Mouse (Mus musculus) thymus, adult 2 months (tissue): ENCODE results near the gene Rlbp1.

ENCODE experiments used
- CTCF ChIP-seq: fragments of 200-500 bp; IDR thresholded peaks from 2 replicates; pipeline ENCODE4 v1.5.1; 2012; ENCODE audit warnings: mild to moderate bottlenecking, control low read depth, low read length, moderate library complexity, borderline replicate concordance; ENCODE audit not compliant: control insufficient read depth, poor library complexity, insufficient read depth; ENCODE audit errors: extremely low read depth
- POLR2A ChIP-seq: fragments of 200-500 bp; IDR thresholded peaks from 2 replicates; pipeline ENCODE4 v1.6.1; 2012; ENCODE audit warnings: mild to moderate bottlenecking, low read length, control low read depth, moderate library complexity; ENCODE audit not compliant: control insufficient read depth, poor library complexity, insufficient read depth; ENCODE audit errors: extremely low read depth

- TF ChIP-seq CTCF (no peak), POLR2A (no peak)
Measured at GRCm38 (mm10) chr7:79348816-79349215, 38.0 kb downstream of the Rlbp1 start.
